Mouse (Mus musculus) forebrain, embryonic 14.5 days (tissue): Measurements from ENCODE around the gene Nol6. TPM values are rescaled to one million over a fixed set of nuclear protein-coding genes. Genes with fewer than 3 reads are reported as not detected.
"Not testable (repeated sequence)": the region's sequence is repeated elsewhere in the genome, so short reads cannot be mapped to it uniquely, and the experiment has no call there.

Experiments used
- ATAC-seq: fragments of 200-750 bp; cut with Nextera tagmentation; 2 replicates; pipeline ENCODE4 v1.8.0; 2017; ENCODE audit warnings: mild to moderate bottlenecking, moderate library complexity
- DNase-seq: peaks from one replicate; pipeline ENCODE4 v3.0.0-alpha.2; 2015; ENCODE audit warnings: low spot score
- H3K27ac ChIP-seq: fragments of 300-500 bp; sonication (generic); 2 replicates; pipeline ENCODE4 v1.5.1; 2014; ENCODE audit warnings: low read depth, mild to moderate bottlenecking, control low read depth, low read length, moderate library complexity
- H3K27me3 ChIP-seq: fragments of 300-500 bp; sonication (generic); replicated peaks from 2 replicates; pipeline ENCODE4 v1.6.1; 2014; ENCODE audit warnings: low read length, control low read depth, mixed read lengths; ENCODE audit not compliant: control insufficient read depth, insufficient read depth
- H3K36me3 ChIP-seq: fragments of 300-500 bp; sonication (generic); 2 replicates; pipeline ENCODE4 v1.6.1; 2014; ENCODE audit warnings: low read length, control low read depth; ENCODE audit not compliant: control insufficient read depth, insufficient read depth
- H3K4me1 ChIP-seq: fragments of 300-500 bp; sonication (generic); 2 replicates; pipeline ENCODE4 v1.6.1; 2014; ENCODE audit warnings: antibody characterized with exemption, low read length, control low read depth; ENCODE audit not compliant: control insufficient read depth, insufficient read depth
- H3K4me2 ChIP-seq: fragments of 300-500 bp; sonication (generic); 2 replicates; pipeline ENCODE4 v1.6.1; 2014; ENCODE audit warnings: mild to moderate bottlenecking, control low read depth, low read length
- H3K4me3 ChIP-seq: fragments of 300-500 bp; sonication (generic); 2 replicates; pipeline ENCODE4 v1.5.1; 2014; ENCODE audit warnings: low read depth, low read length, control low read depth
- H3K9ac ChIP-seq: fragments of 300-500 bp; sonication (generic); 2 replicates; pipeline ENCODE4 v1.6.1; 2014; ENCODE audit warnings: mild to moderate bottlenecking, low read length, control low read depth, moderate library complexity
- H3K9me3 ChIP-seq: fragments of 300-500 bp; sonication (generic); replicated peaks from 2 replicates; pipeline ENCODE4 v1.6.1; 2016; ENCODE audit warnings: low read length, control low read depth, mixed read lengths; ENCODE audit not compliant: control insufficient read depth
- WGBS: fragments of 180-500 bp; shearing (Covaris S2); extraction: QIAGEN DNeasy Blood & Tissue Kit; methylation state at CpG from one replicate; pipeline ENCODE4 v1.1.7; 2014; 5-methylcytosine and 5-hydroxymethylcytosine counted together
- polyA plus RNA-seq: library from polyadenylated mRNA; unstranded; fragments of >200 nt; fragmentation: Nextera tagmentation; extraction: Ambion mirVana; gene quantifications from 2 replicates; pipeline ENCODE4 v1.2.1, GENCODE M21; 2014

Gene Nol6
- polyA plus RNA-seq, 1 experiment from 2014 or later: 23.8 TPM

DNA sequence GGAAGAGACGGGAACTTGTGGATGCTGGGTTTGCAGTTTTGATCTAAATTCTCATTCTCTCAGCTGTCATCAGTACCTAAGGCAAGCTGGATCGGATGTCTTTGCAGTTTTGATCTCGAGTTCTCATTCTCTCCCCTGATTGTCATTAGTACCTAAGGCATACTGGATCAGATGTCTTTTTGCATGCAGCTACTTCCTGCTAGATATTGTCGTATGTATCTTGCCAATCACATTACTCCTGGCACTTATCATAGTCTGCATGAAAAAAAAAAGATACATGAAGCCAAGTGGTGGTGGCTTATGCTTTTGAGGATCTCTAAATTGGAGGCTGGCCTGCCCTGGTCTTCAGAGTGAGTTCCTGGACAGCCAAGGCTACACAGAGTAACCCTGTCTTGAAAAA is 39.4 kb downstream of the Nol6 start:
- no peak overlapping the region for H3K27ac ChIP-seq
- H3K27me3 ChIP-seq: no peaks in the 10 kb centered on the region
- H3K4me1 ChIP-seq: no peaks in the 10 kb centered on the region
- ATAC-seq (no peak), DNase-seq (no peak)
- no peak overlapping the region for H3K4me3 ChIP-seq
- H3K36me3 ChIP-seq: no peaks in the 10 kb centered on the region
- H3K4me2 ChIP-seq: no peak overlapping the region
- WGBS: 89% methylated on average over 4 of the region's 4 CpGs
- H3K9me3 ChIP-seq: no peaks in the 10 kb centered on the region
- no peak overlapping the region for H3K9ac ChIP-seq

- H3K4me1 ChIP-seq, H3K4me3 ChIP-seq, H3K36me3 ChIP-seq, H3K9ac ChIP-seq, H3K27me3 ChIP-seq, H3K27ac ChIP-seq, H3K9me3 ChIP-seq, DNase-seq, H3K4me2 ChIP-seq, ATAC-seq: not testable (repeated sequence)
- 75% methylated on average over 4 of the region's 4 CpGs for WGBS
These were observed 41.5 kb downstream of the Nol6 start for GRCm38 (mm10) chr4:41082803-41083202.

GRCm38 (mm10) chr4:41081733-41082132 is 42.5 kb downstream of the Nol6 start:
- no peaks in the 10 kb centered on the region for H3K4me1 ChIP-seq
- H3K27ac ChIP-seq: no peak overlapping the region
- H3K4me2 ChIP-seq: no peak overlapping the region
- no peaks in the 10 kb centered on the region for H3K27me3 ChIP-seq
- H3K9me3 ChIP-seq: no peaks in the 10 kb centered on the region
- no peak overlapping the region for H3K9ac ChIP-seq
- DNase-seq: no peak
- 79% methylated on average over 5 of the region's 5 CpGs for WGBS
- no peak for ATAC-seq
- H3K4me3 ChIP-seq: no peak overlapping the region
- H3K36me3 ChIP-seq: no peaks in the 10 kb centered on the region

DNA sequence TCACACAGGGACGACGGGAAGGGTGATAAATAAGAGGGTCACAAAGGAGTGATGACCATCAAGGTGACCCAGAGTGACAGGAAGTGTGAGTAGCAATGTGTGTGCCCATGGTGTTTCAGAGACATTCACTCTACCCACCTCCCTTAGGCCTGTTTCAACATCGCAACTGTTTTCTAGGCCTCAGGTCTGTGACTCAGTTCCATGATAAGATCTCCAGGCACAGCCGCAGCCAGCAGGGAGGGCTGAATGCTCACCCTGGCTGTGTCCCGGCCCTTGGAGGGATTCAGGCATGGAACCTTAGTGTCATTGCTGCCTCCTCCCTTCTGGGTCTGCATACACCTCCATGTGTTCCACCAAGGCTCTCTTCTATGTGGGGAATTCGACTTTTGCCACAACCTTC is 45.5 kb downstream of the Nol6 start:
- Histone ChIP-seq H3K4me1 (no peaks in the 10 kb centered on the region), H3K4me2 (no peak overlapping the region), H3K27ac (no peak overlapping the region), H3K36me3 (no peaks in the 10 kb centered on the region), H3K9ac (no peak overlapping the region), H3K27me3 (no peaks in the 10 kb centered on the region), H3K4me3 (no peak overlapping the region), H3K9me3 (no peaks in the 10 kb centered on the region)
- DNase-seq: no peak
- 79% methylated on average over 6 of the region's 6 CpGs for WGBS
- ATAC-seq: no peak

DNA sequence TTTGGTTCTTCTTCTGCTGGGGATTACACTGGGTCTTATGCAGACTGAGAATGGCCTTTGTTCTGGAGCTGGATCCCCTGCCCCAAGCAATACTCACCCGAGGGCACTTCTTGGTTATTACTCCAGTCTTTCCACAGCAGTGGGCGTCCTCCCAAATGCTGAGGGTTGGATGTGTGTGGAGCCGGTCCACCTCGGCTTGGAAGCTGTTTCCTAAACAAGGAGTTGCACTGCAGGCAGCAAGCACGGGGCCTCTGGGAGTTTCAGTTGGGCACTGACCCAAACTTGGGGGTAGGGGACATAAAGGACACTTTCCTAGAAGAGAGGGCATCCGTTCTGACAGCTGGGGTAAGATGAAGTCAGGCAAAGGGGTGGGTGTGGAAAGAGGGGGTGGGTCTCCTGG is 49.8 kb downstream of the Nol6 start:
- Histone ChIP-seq H3K9me3 (no peaks in the 10 kb centered on the region), H3K4me2 (no peak overlapping the region), H3K4me3 (no peak overlapping the region), H3K27me3 (no peaks in the 10 kb centered on the region), H3K27ac (no peak overlapping the region), H3K9ac (no peak overlapping the region), H3K36me3 (no peaks in the 10 kb centered on the region), H3K4me1 (no peaks in the 10 kb centered on the region)
- DNase-seq (no peak), ATAC-seq (no peak)
- WGBS: 67% methylated on average over 6 of the region's 6 CpGs

- Histone ChIP-seq H3K9ac (no peak overlapping the region), H3K4me2 (no peak overlapping the region), H3K27ac (no peak overlapping the region), H3K9me3 (no peaks in the 10 kb centered on the region), H3K36me3 (no peaks in the 10 kb centered on the region), H3K4me1 (no peaks in the 10 kb centered on the region), H3K4me3 (no peak overlapping the region), H3K27me3 (no peaks in the 10 kb centered on the region)
- ATAC-seq (no peak), DNase-seq (no peak)
- 85% methylated on average over 12 of the region's 12 CpGs for WGBS
These were observed 51.0 kb downstream of the Nol6 start for GRCm38 (mm10) chr4:41073008-41073817.

DNA sequence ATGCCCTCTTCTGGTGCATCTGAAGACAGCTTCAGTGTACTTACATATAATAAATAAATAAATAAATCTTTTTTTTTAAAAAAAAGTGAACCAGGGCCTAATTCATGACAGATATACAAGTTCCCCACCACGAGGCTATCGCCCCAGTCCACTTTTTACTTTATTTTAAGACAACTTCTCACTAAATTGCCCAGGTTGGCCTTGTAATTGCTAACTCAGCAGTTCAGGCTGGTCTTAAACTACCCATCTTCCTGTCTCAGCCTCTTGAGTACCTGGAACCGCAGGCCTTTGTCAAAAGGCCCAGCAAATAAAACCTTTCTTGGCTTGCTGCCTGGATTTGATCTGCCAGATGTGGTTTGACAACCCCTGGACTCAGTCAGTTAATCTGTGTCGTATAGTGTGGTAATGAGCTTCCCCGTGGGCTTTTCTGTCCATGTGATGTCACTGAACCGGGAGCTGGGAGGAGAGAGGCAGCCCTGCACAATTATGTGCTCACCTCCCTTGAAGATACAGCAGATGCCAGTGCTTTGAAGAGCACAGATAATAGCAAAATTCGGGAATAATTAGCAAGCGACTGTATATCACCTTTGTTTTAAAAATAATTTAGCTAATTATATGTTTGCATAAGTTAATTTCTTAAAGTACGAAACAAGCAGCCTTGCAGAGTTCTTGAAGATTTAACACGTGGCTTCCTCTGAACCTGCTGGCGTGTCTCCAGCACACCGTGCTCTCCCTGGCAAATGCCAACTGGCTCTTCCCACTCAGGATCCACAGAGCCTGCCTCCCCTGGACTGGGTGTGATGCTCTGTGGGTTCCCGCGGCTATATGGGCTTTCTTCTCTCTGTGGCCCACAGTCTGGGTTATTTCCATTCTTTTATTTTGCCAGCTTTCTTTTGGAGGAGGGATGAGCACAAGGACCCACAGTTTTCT is 52.5 kb downstream of the Nol6 start:
- no peaks in the 10 kb centered on the region for H3K9me3 ChIP-seq
- no peak for DNase-seq
- H3K4me1 ChIP-seq: no peaks in the 10 kb centered on the region
- no peak overlapping the region for H3K4me3 ChIP-seq
- H3K9ac ChIP-seq: no peak overlapping the region
- H3K27me3 ChIP-seq: no peaks in the 10 kb centered on the region
- no peaks in the 10 kb centered on the region for H3K36me3 ChIP-seq
- no peak overlapping the region for H3K27ac ChIP-seq
- 55% methylated on average over 14 of the region's 14 CpGs for WGBS
- H3K4me2 ChIP-seq: no peak overlapping the region
- ATAC-seq: no peak

- WGBS: 90% methylated on average over 4 of the region's 4 CpGs
- Histone ChIP-seq H3K4me1 (no peaks in the 10 kb centered on the region), H3K9me3 (no peaks in the 10 kb centered on the region), H3K27me3 (no peaks in the 10 kb centered on the region), H3K36me3 (no peaks in the 10 kb centered on the region), H3K4me2 (no peak overlapping the region), H3K9ac (no peak overlapping the region), H3K4me3 (no peak overlapping the region), H3K27ac (no peak overlapping the region)
- ATAC-seq (no peak), DNase-seq (no peak)
These were observed 59.1 kb downstream of the Nol6 start for GRCm38 (mm10) chr4:41065196-41065595.
